Mouse (Mus musculus) CH12.LX (cell line): Measurements from ENCODE around the gene Nwd2. TPM values are rescaled to one million over a fixed set of nuclear protein-coding genes. Genes with fewer than 3 reads are reported as not detected.

Experiments
- DNase-seq: peaks from one replicate; pipeline ENCODE4 v3.0.0-alpha.2; 2013; ENCODE audit errors: extremely low read depth
- H3K27ac ChIP-seq: 2 replicates; pipeline ENCODE4 v1.5.1; 2012; ENCODE audit warnings: low read depth, mild to moderate bottlenecking, control low read depth, moderate library complexity; ENCODE audit not compliant: insufficient read depth
- H3K27me3 ChIP-seq: replicated peaks from 2 replicates; pipeline ENCODE3; 2012; ENCODE audit warnings: inconsistent platforms
- H3K36me3 ChIP-seq, 2 experiments: replicated peaks in 1 of 2; 2 replicates each; pipeline versions ENCODE3 to v1.6.1; 2012; ENCODE audit warnings: inconsistent platforms in 1 of 2, low read length in 1 of 2, mild to moderate bottlenecking in 1 of 2, mixed read lengths in 1 of 2, moderate library complexity in 1 of 2; ENCODE audit not compliant: control insufficient read depth in 1 of 2, insufficient read depth in 1 of 2
- H3K4me1 ChIP-seq, 2 experiments: 2 replicates each; pipeline ENCODE4 v1.6.1; 2012; ENCODE audit warnings: inconsistent platforms in 1 of 2, moderate library complexity in 1 of 2; ENCODE audit not compliant: insufficient read depth in 2 of 2, control insufficient read depth in 1 of 2
- H3K4me2 ChIP-seq: 2 replicates; pipeline ENCODE4 v1.6.1; 2012; ENCODE audit warnings: low read depth, mild to moderate bottlenecking, control low read depth; ENCODE audit not compliant: poor library complexity, insufficient read depth, severe bottlenecking
- H3K4me3 ChIP-seq, 3 experiments: fragments of 150-350 bp in 1 of 3; sonication (generic) in 1 of 3; replicated peaks in 1 of 3; 2 replicates each; pipeline versions ENCODE3 to v1.5.1; 2011 to 2012; ENCODE audit warnings: low read depth in 2 of 3, low read length in 2 of 3, mild to moderate bottlenecking in 2 of 3, moderate library complexity in 2 of 3, control low read depth in 1 of 3, improper control_type of control experiment in 1 of 3, inconsistent platforms in 1 of 3, mixed read lengths in 1 of 3; ENCODE audit not compliant: poor library complexity in 1 of 3
- H3K79me2 ChIP-seq: replicated peaks from 2 replicates; pipeline ENCODE4 v1.6.1; 2012; ENCODE audit warnings: mild to moderate bottlenecking, moderate library complexity; ENCODE audit not compliant: control insufficient read depth, poor library complexity, insufficient read depth, severe bottlenecking; ENCODE audit errors: extremely low read depth
- H3K9ac ChIP-seq: 2 replicates; pipeline ENCODE4 v1.6.1; 2012; ENCODE audit warnings: low read depth, mild to moderate bottlenecking, control low read depth, moderate library complexity; ENCODE audit not compliant: insufficient read depth
- H3K9me3 ChIP-seq: replicated peaks from 2 replicates; pipeline ENCODE3; 2012; ENCODE audit warnings: low read length, inconsistent platforms, mixed read lengths
- BHLHE40 ChIP-seq: IDR thresholded peaks from 2 replicates; pipeline ENCODE4 v1.6.1; 2011; ENCODE audit warnings: mild to moderate bottlenecking, low read depth, low read length, improper control_type of control experiment
- CHD1 ChIP-seq: IDR thresholded peaks from 2 replicates; pipeline ENCODE4 v1.6.1; 2012; ENCODE audit warnings: low read depth, low read length, improper control_type of control experiment, inconsistent platforms
- CHD2 ChIP-seq: IDR thresholded peaks from 2 replicates; pipeline ENCODE4 v1.6.1; 2011; ENCODE audit warnings: low read length, improper control_type of control experiment
- E2F4 ChIP-seq: IDR thresholded peaks from 2 replicates; pipeline ENCODE4 v1.6.1; 2011; ENCODE audit warnings: low read depth, low read length, improper control_type of control experiment; ENCODE audit not compliant: insufficient replicate concordance
- ETS1 ChIP-seq: conservative IDR thresholded peaks from 2 replicates; pipeline ENCODE4 v1.6.1; 2012; ENCODE audit warnings: low read depth, mild to moderate bottlenecking, inconsistent platforms, low read length, improper control_type of control experiment, moderate library complexity
- GABPA ChIP-seq: IDR thresholded peaks from 2 replicates; pipeline ENCODE4 v1.6.1; 2012; ENCODE audit warnings: low read depth, low read length, improper control_type of control experiment, inconsistent platforms; ENCODE audit not compliant: insufficient replicate concordance
- IRF4 ChIP-seq: IDR thresholded peaks from 2 replicates; pipeline ENCODE4 v1.6.1; 2014; ENCODE audit warnings: low read depth, mild to moderate bottlenecking, inconsistent platforms, low read length, improper control_type of control experiment
- KAT2A ChIP-seq: IDR thresholded peaks from 2 replicates; pipeline ENCODE4 v1.6.1; 2012; ENCODE audit warnings: low read length, improper control_type of control experiment, inconsistent platforms; ENCODE audit not compliant: insufficient replicate concordance
- MEF2A ChIP-seq: IDR thresholded peaks from 2 replicates; pipeline ENCODE4 v1.6.1; 2014; ENCODE audit warnings: low read depth, mild to moderate bottlenecking, inconsistent platforms, low read length, improper control_type of control experiment, borderline replicate concordance
- MYC ChIP-seq: IDR thresholded peaks from 2 replicates; pipeline ENCODE4 v1.6.1; 2011; ENCODE audit warnings: low read depth, mild to moderate bottlenecking, improper control_type of control experiment, low read length
- NRF1 ChIP-seq: IDR thresholded peaks from 2 replicates; pipeline ENCODE4 v1.6.1; 2014; ENCODE audit warnings: low read depth, mild to moderate bottlenecking, inconsistent platforms, low read length, improper control_type of control experiment, moderate library complexity
- RAD21 ChIP-seq: IDR thresholded peaks from 2 replicates; pipeline ENCODE4 v1.6.1; 2011; ENCODE audit warnings: low read depth, mild to moderate bottlenecking, low read length, improper control_type of control experiment, moderate library complexity
- SMC3 ChIP-seq: IDR thresholded peaks from 2 replicates; pipeline ENCODE4 v1.6.1; 2011; ENCODE audit warnings: low read depth, low read length, improper control_type of control experiment
- TBP ChIP-seq: conservative IDR thresholded peaks from 2 replicates; pipeline ENCODE4 v1.6.1; 2011; ENCODE audit warnings: low read depth, low read length, improper control_type of control experiment
- TCF12 ChIP-seq: IDR thresholded peaks from 2 replicates; pipeline ENCODE4 v1.6.1; 2014; ENCODE audit warnings: low read depth, mild to moderate bottlenecking, inconsistent platforms, low read length, improper control_type of control experiment
- UBTF ChIP-seq: IDR thresholded peaks from 2 replicates; pipeline ENCODE4 v1.6.1; 2012; ENCODE audit warnings: low read depth, mild to moderate bottlenecking, inconsistent platforms, low read length, improper control_type of control experiment, moderate library complexity
- ZC3H11A ChIP-seq: IDR thresholded peaks from 2 replicates; pipeline ENCODE4 v1.6.1; 2012; ENCODE audit warnings: low read depth, mild to moderate bottlenecking, inconsistent platforms, low read length, improper control_type of control experiment
- ZNF384 ChIP-seq: IDR thresholded peaks from 2 replicates; pipeline ENCODE4 v1.6.1; 2012; ENCODE audit warnings: low read depth, low read length, improper control_type of control experiment, inconsistent platforms
- dilution Hi-C: fragments of 300-500 bp; cut with MboI; formaldehyde crosslinking; loops from 2 replicates; pipeline ENCODE4 v1.14.3; 2020; ENCODE audit warnings: low sequenced_read_pairs; ENCODE audit not compliant: extremely low pct_unique_long_range_greater_than_20kb, extremely low pct_ligation_motif_present
- in situ Hi-C: fragments of 300-500 bp; cut with MboI; formaldehyde crosslinking; loops from 3 replicates; pipeline ENCODE4 v1.14.3; 2019; ENCODE audit warnings: low sequenced_read_pairs, low pct_ligation_motif_present, low pct_unique_long_range_greater_than_20kb, mixed read lengths
- polyA plus RNA-seq: library from polyadenylated mRNA; unstranded; fragments of >175 nt; gene quantifications from 2 replicates; pipeline ENCODE4 v1.2.1, GENCODE M21; 2012; ENCODE audit warnings: low read depth; ENCODE audit not compliant: insufficient read length
- total RNA-seq, 2 experiments: library from RNA; depleted of rRNA; stranded (reverse); fragments of 300-350 nt in 1 of 2; fragments of >200 nt in 1 of 2; gene quantifications; 2 replicates each; pipeline ENCODE4 v1.2.3; 2012 to 2014

The Nwd2 gene
- total and polyA plus RNA-seq, 3 experiments: not detected

- Histone ChIP-seq H3K9ac (no peak overlapping the region), H3K79me2 (no peaks in the 10 kb centered on the region), H3K36me3 (no peaks in the 10 kb centered on the region), H3K4me2 (no peak overlapping the region), H3K9me3 (no peaks in the 10 kb centered on the region), H3K27ac (no peak overlapping the region), H3K4me1 (no peaks in the 10 kb centered on the region), H3K27me3 (no peaks in the 10 kb centered on the region), H3K4me3 (no peak overlapping the region)
- no peak for TF ChIP-seq ZNF384
- in situ Hi-C loops (no loop called here), dilution Hi-C loops (no loop called here)
- no peak for DNase-seq
These were observed 20.4 kb upstream of the Nwd2 start for GRCm38 (mm10) chr5:63628531-63628871.

- Histone ChIP-seq H3K4me3 (no peak overlapping the region), H3K27me3 (no peaks in the 10 kb centered on the region), H3K4me1 (no peaks in the 10 kb centered on the region), H3K27ac (no peak overlapping the region), H3K36me3 (no peaks in the 10 kb centered on the region), H3K9ac (no peak overlapping the region), H3K9me3 (no peaks in the 10 kb centered on the region)
- in situ Hi-C loops: no loop called here
- no peak for DNase-seq
- dilution Hi-C loops: no loop called here
- TF ChIP-seq ZC3H11A (no peak), GABPA (no peak), KAT2A (no peak), MYC (no peak), NRF1 (no peak), SMC3 (no peak), CHD2 (no peak), E2F4 (no peak), CHD1 (no peak), IRF4 (no peak), BHLHE40 (no peak), UBTF (no peak)
- TF ChIP-seq, all 38 proteins: peak for 0
- Histone ChIP-seq H3K79me2 (no peaks in the 10 kb centered on the region), H3K4me2 (no peak overlapping the region)
These were observed 14.3 kb upstream of the Nwd2 start for GRCm38 (mm10) chr5:63634636-63635035.

GRCm38 (mm10) chr5:63648187-63648586 is 715 bp upstream of the Nwd2 start:
- in situ Hi-C loops (no loop called here), dilution Hi-C loops (no loop called here)
- H3K9ac ChIP-seq: no peak overlapping the region
- H3K4me2 ChIP-seq: no peak overlapping the region
- H3K4me1 ChIP-seq: no peaks in the 10 kb centered on the region
- no peaks in the 10 kb centered on the region for H3K36me3 ChIP-seq
- no peak overlapping the region for H3K27ac ChIP-seq
- peak; percentile 1 for DNase-seq
- TF ChIP-seq MEF2A: no peak
- TF ChIP-seq BHLHE40: no peak
- TF ChIP-seq ETS1: no peak
- TF ChIP-seq RAD21: peak; percentile 24
- TF ChIP-seq TBP: no peak
- TF ChIP-seq MYC: no peak
- no peak for TF ChIP-seq TCF12
- peak; percentile 17; the same call in 1 of the 2 replicates for TF ChIP-seq SMC3
- no peak for TF ChIP-seq CHD2
- peaks cover 8% of the 10 kb centered on the region for H3K9me3 ChIP-seq
- no peaks in the 10 kb centered on the region for H3K27me3 ChIP-seq
- H3K4me3 ChIP-seq: no peak overlapping the region
- no peaks in the 10 kb centered on the region for H3K79me2 ChIP-seq
